Mouse (Mus musculus): ENCODE measurements at regions not wholly inside any gene's neighbourhood (a gene's known extent, or its start where the extent isn't known, plus 50 kb on each side); places are given as distances from the start of the nearest gene placed in this dataset.
A peak's percentile ranks its signal among the peaks of the same experiment; 100 is the strongest.

- no peak for DNase-seq (ENCODE audit: low read depth)
These were observed 244.9 kb upstream of the Lrtm1 start for GRCm38 (mm10) chr14:28773068-28773467.

GRCm38 (mm10) chr14:28775686-28776085 lies 242.3 kb upstream of the Lrtm1 start:
- no peak for DNase-seq (ENCODE audit: low read depth)

- DNase-seq (ENCODE audit: low read depth): no peak
These were observed 240.2 kb upstream of the Lrtm1 start for GRCm38 (mm10) chr14:28777791-28778190.

- no peak for DNase-seq (ENCODE audit: low read depth)
These were observed 236.3 kb upstream of the Lrtm1 start for GRCm38 (mm10) chr14:28781660-28782059.

GRCm38 (mm10) chr14:28784106-28784633 lies 233.8 kb upstream of the Lrtm1 start:
- no peak for DNase-seq (ENCODE audit: low read depth)

- no peak for DNase-seq (ENCODE audit: low read depth)
These were observed 219.7 kb upstream of the Lrtm1 start for GRCm38 (mm10) chr14:28798290-28798689.

- DNase-seq (ENCODE audit: low read depth): peak; percentile 27
These were observed 216.3 kb upstream of the Lrtm1 start for GRCm38 (mm10) chr14:28801681-28802080.

- DNase-seq (ENCODE audit: low read depth): peak; percentile 69
These were observed 215.9 kb upstream of the Lrtm1 start for GRCm38 (mm10) chr14:28802126-28802525.

- DNase-seq (ENCODE audit: low read depth): peak; percentile 49
These were observed 209.9 kb upstream of the Lrtm1 start for GRCm38 (mm10) chr14:28808094-28808493.

- no peak for DNase-seq (ENCODE audit: low read depth)
These were observed 208.7 kb upstream of the Lrtm1 start for GRCm38 (mm10) chr14:28809355-28809754.

- no peak for DNase-seq (ENCODE audit: low read depth)
These were observed 197.0 kb upstream of the Lrtm1 start for GRCm38 (mm10) chr14:28820970-28821369.

GRCm38 (mm10) chr14:28827186-28827585 lies 190.8 kb upstream of the Lrtm1 start:
- DNase-seq (ENCODE audit: low read depth): peak; percentile 8

GRCm38 (mm10) chr14:28837117-28837516 lies 180.9 kb upstream of the Lrtm1 start:
- DNase-seq (ENCODE audit: low read depth): no peak

GRCm38 (mm10) chr14:28848831-28849590 lies 169.0 kb upstream of the Lrtm1 start:
- peak; percentile 51 for DNase-seq (ENCODE audit: low read depth)

Data from NIH3T3 (cell line).